Mouse (Mus musculus): ENCODE results near the gene 2210408I21Rik. TPM values are rescaled to one million over a fixed set of nuclear protein-coding genes. Genes with fewer than 3 reads are reported as not detected.

Gene 2210408I21Rik
- total and polyA plus RNA-seq, 3 experiments: 1.6 to 4.0 TPM; not detected in 1

GRCm38 (mm10) chr13:77547486-77548385 lies 412.4 kb downstream of the 2210408I21Rik start:
- Histone ChIP-seq H3K4me1 (ENCODE audit: control insufficient read depth in 1 of 2, insufficient read depth in 2 of 2, low read length in 2 of 2) (no peaks in the 10 kb centered on the region), H3K27me3 (ENCODE audit: control insufficient read depth in 1 of 2, insufficient read depth in 2 of 2, low read length in 2 of 2) (no peaks in the 10 kb centered on the region), H3K36me3 (ENCODE audit: control insufficient read depth in 1 of 2, insufficient read depth in 2 of 2, low read length in 2 of 2) (no peaks in the 10 kb centered on the region), H3K4me3 (ENCODE audit: control insufficient read depth in 1 of 2, insufficient read depth in 1 of 2, low read depth in 2 of 2, low read length in 2 of 2) (no peak overlapping the region), H3K79me2 (ENCODE audit: control insufficient read depth, insufficient read depth, low read length, poor library complexity) (no peaks in the 10 kb centered on the region), H3K27ac (ENCODE audit: control insufficient read depth, low read depth, low read length) (no peak overlapping the region), H3K9ac (ENCODE audit: control insufficient read depth, low read depth, low read length, poor library complexity, severe bottlenecking) (no peak overlapping the region), H3K9me3 (replicated peaks; ENCODE audit: insufficient read depth, low read length) (no peaks in the 10 kb centered on the region)
- no peak for DNase-seq (ENCODE audit: low read depth, low spot score)
- TF ChIP-seq ZKSCAN1 (IDR thresholded peaks at IDR 0.05; ENCODE audit: low read depth, low read length) (no peak), GABPA (IDR thresholded peaks at IDR 0.05; ENCODE audit: low read depth, low read length) (no peak), SMC3 (IDR thresholded peaks at IDR 0.05; ENCODE audit: low read depth, low read length) (no peak), E2F4 (IDR thresholded peaks at IDR 0.05; ENCODE audit: borderline replicate concordance, low read depth, low read length) (no peak), TCF12 (IDR thresholded peaks at IDR 0.05; ENCODE audit: low read depth, low read length) (no peak), MAZ (IDR thresholded peaks at IDR 0.05; ENCODE audit: low read depth, low read length) (no peak), MAFK (IDR thresholded peaks at IDR 0.05; ENCODE audit: borderline replicate concordance, low read depth, low read length) (no peak), ELF1 (IDR thresholded peaks at IDR 0.05; ENCODE audit: low read depth, low read length) (no peak), EP300 (IDR thresholded peaks at IDR 0.05; ENCODE audit: low read depth in 1 of 2, low read length in 2 of 2) (no peak), POLR2AphosphoS5 (IDR thresholded peaks at IDR 0.05; ENCODE audit: borderline replicate concordance, low read depth, low read length) (no peak), RCOR1 (IDR thresholded peaks at IDR 0.05; ENCODE audit: low read depth, low read length) (no peak), NRF1 (IDR thresholded peaks at IDR 0.05; ENCODE audit: insufficient read depth, low read depth, low read length, poor library complexity, severe bottlenecking) (no peak), RAD21 (IDR thresholded peaks at IDR 0.05; ENCODE audit: low read depth, low read length) (no peak), ZMIZ1 (IDR thresholded peaks at IDR 0.05; ENCODE audit: low read depth, low read length) (no peak), HCFC1 (IDR thresholded peaks at IDR 0.05; ENCODE audit: low read depth, low read length) (no peak), ZNF384 (IDR thresholded peaks at IDR 0.05; ENCODE audit: low read depth, low read length) (no peak), MYB (IDR thresholded peaks at IDR 0.05; ENCODE audit: low read depth, low read length) (no peak), MYC (IDR thresholded peaks at IDR 0.05; ENCODE audit: low read depth, low read length) (no peak), MXI1 (IDR thresholded peaks at IDR 0.05; ENCODE audit: low read depth, low read length) (no peak), CHD2 (IDR thresholded peaks at IDR 0.05; ENCODE audit: low read length) (no peak)

All from MEL (cell line).